Mouse (Mus musculus) lung, adult 2 months (tissue): Measurements from ENCODE around the gene Fam166a.

Source experiments
- CTCF ChIP-seq: fragments of 200-500 bp; IDR thresholded peaks from 2 replicates; pipeline ENCODE4 v1.5.1; 2011; ENCODE audit warnings: mild to moderate bottlenecking, low read length, control low read depth; ENCODE audit not compliant: insufficient read depth
- POLR2A ChIP-seq: fragments of 200-500 bp; IDR thresholded peaks from 2 replicates; pipeline ENCODE4 v1.6.1; 2011; ENCODE audit warnings: low read depth, mild to moderate bottlenecking, control low read depth, low read length, borderline replicate concordance; ENCODE audit errors: extremely low read depth

DNA sequence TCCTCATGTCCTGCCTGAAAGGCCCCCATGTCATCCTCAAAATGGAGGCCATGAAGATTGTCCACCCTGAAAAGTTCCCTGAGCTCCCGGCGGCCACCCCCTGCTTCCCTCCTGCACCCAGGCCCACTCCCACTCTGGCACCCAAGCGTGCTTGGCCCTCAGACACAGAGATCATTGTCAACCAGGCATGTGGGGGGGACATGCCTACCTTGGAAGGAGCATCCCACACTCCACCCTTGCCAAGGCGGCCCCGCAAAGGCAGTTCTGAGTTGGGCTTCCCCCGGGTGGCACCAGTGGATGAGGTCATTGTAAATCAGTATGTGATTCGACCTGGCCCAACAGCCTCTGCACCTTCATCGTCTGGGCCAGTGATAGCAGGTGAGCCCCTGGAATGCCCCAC lies 24.8 kb downstream of the Fam166a start:
- TF ChIP-seq POLR2A (no peak), CTCF (no peak)
